Mouse (Mus musculus): Measurements from ENCODE around the gene N4bp2l2. TPM values are rescaled to one million over a fixed set of nuclear protein-coding genes. Genes with fewer than 3 reads are reported as not detected.

The N4bp2l2 gene
- polyA plus RNA-seq, 1 experiment, result 16.1 TPM

GRCm38 (mm10) chr5:150593756-150594648 lies 72.0 kb downstream of the N4bp2l2 start:
- H3ac ChIP-seq (ENCODE audit: control insufficient read depth, insufficient read length, low read depth), result peak overlapping the region; percentile 63
- H3K36me3 ChIP-seq (ENCODE audit: control insufficient read depth, insufficient read depth), result no peaks in the 10 kb centered on the region
- no peaks in the 10 kb centered on the region for H3K79me3 ChIP-seq (ENCODE audit: low read depth)
- no peaks in the 10 kb centered on the region for H3K79me2 ChIP-seq (ENCODE audit: control insufficient read depth, insufficient read depth)
- peak overlapping the region; percentile 29 for H3K4me3 ChIP-seq (ENCODE audit: insufficient read depth, poor library complexity, severe bottlenecking)
- TF ChIP-seq CTCF (IDR thresholded peaks at IDR 0.05; ENCODE audit: control insufficient read depth, insufficient read depth, insufficient read length) (no peak), MAX (IDR thresholded peaks at IDR 0.05) (no peak), MYOD1 (IDR thresholded peaks at IDR 0.05; ENCODE audit: control insufficient read depth, insufficient read length, low read depth) (no peak), USF1 (IDR thresholded peaks at IDR 0.05; ENCODE audit: low read depth) (no peak), CEBPB (IDR thresholded peaks at IDR 0.05; ENCODE audit: low read depth) (peak; percentile 7)
- peaks cover 5% of the 10 kb centered on the region for H3K27me3 ChIP-seq (ENCODE audit: control insufficient read depth, insufficient read depth, insufficient read length)

GRCm38 (mm10) chr5:150592904-150593755 lies 72.9 kb downstream of the N4bp2l2 start:
- H3K36me3 ChIP-seq (ENCODE audit: control insufficient read depth, insufficient read depth), result no peaks in the 10 kb centered on the region
- TF ChIP-seq MYOD1 (IDR thresholded peaks at IDR 0.05; ENCODE audit: control insufficient read depth, insufficient read length, low read depth), result no peak
- TF ChIP-seq FOSL1 (IDR thresholded peaks at IDR 0.05; ENCODE audit: insufficient read depth, low read length, poor library complexity, severe bottlenecking), result no peak
- no peak for TF ChIP-seq MAX (IDR thresholded peaks at IDR 0.05)
- TF ChIP-seq USF1 (IDR thresholded peaks at IDR 0.05; ENCODE audit: low read depth), result no peak
- no peak for TF ChIP-seq MYOG (IDR thresholded peaks at IDR 0.05; ENCODE audit: control insufficient read depth, extremely low read depth, insufficient read length)
- TF ChIP-seq CTCF (IDR thresholded peaks at IDR 0.05; ENCODE audit: control insufficient read depth, insufficient read depth, insufficient read length), result no peak
- TF ChIP-seq CEBPB (IDR thresholded peaks at IDR 0.05; ENCODE audit: low read depth), result no peak
- H3K27me3 ChIP-seq (ENCODE audit: control insufficient read depth, insufficient read depth, insufficient read length), result peaks cover 5% of the 10 kb centered on the region

DNA sequence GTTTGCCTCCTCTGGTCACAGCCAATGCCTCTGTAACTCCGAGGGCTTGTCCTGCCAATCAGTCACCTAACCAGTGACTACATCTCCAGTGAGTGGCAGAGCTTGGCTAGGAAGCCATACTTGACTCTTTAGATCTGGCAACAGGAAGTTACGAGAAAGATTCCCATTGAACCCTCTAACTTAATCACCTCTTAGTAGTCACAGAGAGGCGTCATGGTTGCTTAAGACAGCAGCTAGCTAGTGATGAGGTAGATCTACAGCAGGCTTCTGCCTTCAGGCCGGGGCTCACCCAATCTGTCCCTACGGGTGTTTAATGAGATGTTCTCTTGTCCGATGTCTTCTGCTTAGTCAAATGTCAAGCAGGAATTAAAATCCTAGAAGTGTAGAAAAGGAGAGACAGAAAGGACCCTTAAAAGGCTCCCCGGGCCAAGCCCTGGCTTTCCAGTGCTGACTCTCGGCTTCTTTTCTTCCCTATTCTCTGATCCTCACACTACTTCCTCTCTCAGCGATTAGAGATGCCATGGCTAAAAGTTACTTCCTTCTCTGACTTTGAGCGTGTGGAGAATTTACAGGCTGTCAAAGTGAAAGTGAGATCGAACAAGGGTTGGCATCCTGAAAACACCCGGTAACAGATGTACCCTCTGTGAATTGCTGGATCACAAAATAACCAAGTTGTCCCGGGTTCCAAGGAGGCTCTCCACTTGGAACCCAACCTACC lies 73.6 kb downstream of the N4bp2l2 start:
- H3ac ChIP-seq (ENCODE audit: control insufficient read depth, insufficient read length, low read depth), result no peak overlapping the region
- no peaks in the 10 kb centered on the region for H3K36me3 ChIP-seq (ENCODE audit: control insufficient read depth, insufficient read depth)
- TF ChIP-seq CEBPB (IDR thresholded peaks at IDR 0.05; ENCODE audit: low read depth), result no peak
- TF ChIP-seq USF1 (IDR thresholded peaks at IDR 0.05; ENCODE audit: low read depth), result no peak
- no peak for TF ChIP-seq FOSL1 (IDR thresholded peaks at IDR 0.05; ENCODE audit: insufficient read depth, low read length, poor library complexity, severe bottlenecking)
- TF ChIP-seq MYOG (IDR thresholded peaks at IDR 0.05; ENCODE audit: control insufficient read depth, extremely low read depth, insufficient read length), result no peak
- TF ChIP-seq MAX (IDR thresholded peaks at IDR 0.05), result no peak
- no peak for TF ChIP-seq CTCF (IDR thresholded peaks at IDR 0.05; ENCODE audit: control insufficient read depth, insufficient read depth, insufficient read length)
- no peak for TF ChIP-seq MYOD1 (IDR thresholded peaks at IDR 0.05; ENCODE audit: control insufficient read depth, insufficient read length, low read depth)
- H3K27me3 ChIP-seq (ENCODE audit: control insufficient read depth, insufficient read depth, insufficient read length), result peaks cover 5% of the 10 kb centered on the region
- H3K79me3 ChIP-seq (ENCODE audit: low read depth), result no peaks in the 10 kb centered on the region
- H3K4me3 ChIP-seq (ENCODE audit: insufficient read depth, poor library complexity, severe bottlenecking), result no peak overlapping the region
- no peaks in the 10 kb centered on the region for H3K79me2 ChIP-seq (ENCODE audit: control insufficient read depth, insufficient read depth)

More at GRCm38 (mm10) chr5:150592904-150593755, 72.9 kb downstream of the N4bp2l2 start:
- H3K4me3 ChIP-seq (ENCODE audit: insufficient read depth, poor library complexity, severe bottlenecking), result no peak overlapping the region
- no peaks in the 10 kb centered on the region for H3K79me2 ChIP-seq (ENCODE audit: control insufficient read depth, insufficient read depth)
- no peaks in the 10 kb centered on the region for H3K79me3 ChIP-seq (ENCODE audit: low read depth)
- no peak overlapping the region for H3ac ChIP-seq (ENCODE audit: control insufficient read depth, insufficient read length, low read depth)

DNA sequence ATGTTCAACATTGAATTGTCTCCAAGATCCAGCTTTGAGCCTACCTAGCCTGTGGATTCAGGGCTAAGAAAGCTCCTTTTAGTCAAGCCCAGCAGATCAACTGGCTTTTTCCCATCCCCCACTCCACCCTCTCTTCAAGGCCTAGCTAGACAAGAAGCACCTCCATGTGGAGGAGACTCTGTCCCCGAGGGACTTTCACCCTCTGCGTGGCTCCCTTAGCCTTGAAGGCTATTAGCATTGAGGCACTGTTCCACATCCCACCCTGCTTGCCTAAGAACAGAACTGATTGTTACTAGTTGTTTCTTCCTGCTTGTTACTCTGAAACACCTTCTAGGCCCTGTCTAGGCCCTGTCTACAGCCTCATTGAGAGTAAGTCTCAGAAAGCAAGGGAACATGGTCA lies 76.0 kb downstream of the N4bp2l2 start:
- peaks cover 5% of the 10 kb centered on the region for H3K27me3 ChIP-seq (ENCODE audit: control insufficient read depth, insufficient read depth, insufficient read length)
- no peak for TF ChIP-seq MAX (IDR thresholded peaks at IDR 0.05)
- TF ChIP-seq MYOD1 (IDR thresholded peaks at IDR 0.05; ENCODE audit: control insufficient read depth, insufficient read length, low read depth), result no peak
- no peak for TF ChIP-seq CTCF (IDR thresholded peaks at IDR 0.05; ENCODE audit: control insufficient read depth, insufficient read depth, insufficient read length)
- TF ChIP-seq USF1 (IDR thresholded peaks at IDR 0.05; ENCODE audit: low read depth), result no peak
- TF ChIP-seq FOSL1 (IDR thresholded peaks at IDR 0.05; ENCODE audit: insufficient read depth, low read length, poor library complexity, severe bottlenecking), result no peak
- TF ChIP-seq MYOG (IDR thresholded peaks at IDR 0.05; ENCODE audit: control insufficient read depth, extremely low read depth, insufficient read length), result no peak
- TF ChIP-seq CEBPB (IDR thresholded peaks at IDR 0.05; ENCODE audit: low read depth), result no peak

GRCm38 (mm10) chr5:150584337-150584729 lies 81.7 kb downstream of the N4bp2l2 start:
- Histone ChIP-seq H3K4me3 (ENCODE audit: insufficient read depth, poor library complexity, severe bottlenecking) (no peak overlapping the region), H3K36me3 (ENCODE audit: control insufficient read depth, insufficient read depth) (no peaks in the 10 kb centered on the region), H3K79me3 (ENCODE audit: low read depth) (no peaks in the 10 kb centered on the region), H3ac (ENCODE audit: control insufficient read depth, insufficient read length, low read depth) (no peak overlapping the region), H3K27me3 (ENCODE audit: control insufficient read depth, insufficient read depth, insufficient read length) (no peaks in the 10 kb centered on the region), H3K79me2 (ENCODE audit: control insufficient read depth, insufficient read depth) (no peaks in the 10 kb centered on the region)
- TF ChIP-seq MYOG (IDR thresholded peaks at IDR 0.05; ENCODE audit: control insufficient read depth, extremely low read depth, insufficient read length) (no peak), FOSL1 (IDR thresholded peaks at IDR 0.05; ENCODE audit: insufficient read depth, low read length, poor library complexity, severe bottlenecking) (no peak), USF1 (IDR thresholded peaks at IDR 0.05; ENCODE audit: low read depth) (no peak), CEBPB (IDR thresholded peaks at IDR 0.05; ENCODE audit: low read depth) (no peak)

More for the DNA sequence above, 76.0 kb downstream of the N4bp2l2 start:
- no peaks in the 10 kb centered on the region for H3K79me3 ChIP-seq (ENCODE audit: low read depth)
- H3K36me3 ChIP-seq (ENCODE audit: control insufficient read depth, insufficient read depth), result no peaks in the 10 kb centered on the region
- H3K4me3 ChIP-seq (ENCODE audit: insufficient read depth, poor library complexity, severe bottlenecking), result no peak overlapping the region
- no peaks in the 10 kb centered on the region for H3K79me2 ChIP-seq (ENCODE audit: control insufficient read depth, insufficient read depth)
- no peak overlapping the region for H3ac ChIP-seq (ENCODE audit: control insufficient read depth, insufficient read length, low read depth)
